Mouse (Mus musculus): ENCODE measurements around the gene Tarbp2.

- TF ChIP-seq CTCF (IDR thresholded peaks at IDR 0.05; ENCODE audit: borderline replicate concordance, insufficient read depth, low read length): no peak
- no peak for TF ChIP-seq POLR2A (IDR thresholded peaks at IDR 0.05; ENCODE audit: low read depth, low read length)
These were observed 8.4 kb downstream of the Tarbp2 start for GRCm38 (mm10) chr15:102526111-102527002.
